Mouse (Mus musculus) liver, embryonic 14.5 days (tissue): ENCODE data around the gene Tmcc1.

Experiments used
- CTCF ChIP-seq: IDR thresholded peaks from 2 replicates; pipeline ENCODE4 v1.5.1; 2016; ENCODE audit warnings: antibody characterized with exemption, low read depth, control low read depth
- EP300 ChIP-seq: IDR thresholded peaks from 2 replicates; pipeline ENCODE4 v1.6.1; 2016; ENCODE audit warnings: antibody characterized with exemption, low read depth

DNA sequence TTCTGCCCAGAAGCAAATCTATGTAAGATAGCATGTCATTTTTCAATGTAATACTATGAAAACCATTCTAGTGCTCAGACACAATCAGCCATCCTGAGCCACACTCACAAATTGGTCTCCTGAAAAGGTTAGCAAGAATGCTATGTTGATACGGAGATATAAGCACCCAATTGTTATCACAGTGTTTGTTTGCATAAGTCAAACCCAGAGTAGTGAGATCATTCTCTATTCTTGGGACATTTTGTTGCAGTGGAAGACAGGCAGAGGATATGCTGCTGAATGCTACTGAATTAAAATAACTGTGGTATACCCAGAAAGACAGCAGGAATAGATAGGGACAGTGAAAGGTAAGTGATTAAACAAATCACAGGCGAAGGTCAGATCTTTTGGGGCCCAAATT lies 149.2 kb downstream of the Tmcc1 start:
- TF ChIP-seq CTCF, result no peak
- TF ChIP-seq EP300, result no peak
